Mouse (Mus musculus) ES-E14 (cell line): Measurements from ENCODE around the gene I830077J02Rik. TPM values are rescaled to one million over a fixed set of nuclear protein-coding genes. Genes with fewer than 3 reads are reported as not detected.

Experiments used
- DNase-seq: peaks from one replicate; pipeline ENCODE4 v3.0.0-alpha.2; 2013; ENCODE audit warnings: low read depth, low spot score
- H3K27ac ChIP-seq: 2 replicates; pipeline ENCODE4 v1.5.1; 2012; ENCODE audit warnings: low read depth, mild to moderate bottlenecking, low read length, moderate library complexity, mixed read lengths; ENCODE audit not compliant: poor library complexity, insufficient read depth, severe bottlenecking
- H3K36me3 ChIP-seq: 2 replicates; pipeline ENCODE4 v1.6.1; 2012; ENCODE audit warnings: mild to moderate bottlenecking, low read length, moderate library complexity, mixed read lengths; ENCODE audit not compliant: control insufficient read depth, poor library complexity, insufficient read depth, severe bottlenecking
- H3K4me1 ChIP-seq, 2 experiments: fragments of 150-350 bp in 1 of 2; sonication (generic) in 1 of 2; 2 replicates each; pipeline ENCODE4 v1.6.1; 2012; ENCODE audit warnings: low read length in 2 of 2, mild to moderate bottlenecking in 1 of 2, mixed read lengths in 1 of 2; ENCODE audit not compliant: control insufficient read depth in 2 of 2, insufficient read depth in 2 of 2, poor library complexity in 1 of 2
- H3K4me3 ChIP-seq, 2 experiments: fragments of 150-350 bp in 1 of 2; sonication (generic) in 1 of 2; 2 replicates each; pipeline ENCODE4 v1.5.1; 2012; ENCODE audit warnings: low read length in 2 of 2, low read depth in 1 of 2, mild to moderate bottlenecking in 1 of 2, mixed read lengths in 1 of 2; ENCODE audit not compliant: insufficient read depth in 1 of 2, poor library complexity in 1 of 2, severe bottlenecking in 1 of 2
- H3K9ac ChIP-seq: 2 replicates; pipeline ENCODE4 v1.6.1; 2012; ENCODE audit warnings: low read depth, mild to moderate bottlenecking, low read length, mixed read lengths; ENCODE audit not compliant: poor library complexity, insufficient read depth, severe bottlenecking
- H3K9me3 ChIP-seq: fragments of 150-350 bp; sonication (generic); 2 replicates; pipeline ENCODE4 v1.6.1; 2012; ENCODE audit warnings: low read depth, mild to moderate bottlenecking, low read length; ENCODE audit not compliant: control insufficient read depth, insufficient read depth
- CHD2 ChIP-seq: IDR thresholded peaks from 2 replicates; pipeline ENCODE4 v1.6.1; 2014; ENCODE audit warnings: mild to moderate bottlenecking, low read depth, low read length, inconsistent platforms
- HCFC1 ChIP-seq: IDR thresholded peaks from 2 replicates; pipeline ENCODE4 v1.6.1; 2012; ENCODE audit warnings: low read length, inconsistent platforms, borderline replicate concordance; ENCODE audit not compliant: insufficient read depth
- MAFK ChIP-seq: IDR thresholded peaks from 2 replicates; pipeline ENCODE4 v1.6.1; 2014; ENCODE audit warnings: mild to moderate bottlenecking, low read depth, low read length, inconsistent platforms; ENCODE audit not compliant: insufficient read depth
- ZC3H11A ChIP-seq: IDR thresholded peaks from 2 replicates; pipeline ENCODE4 v1.6.1; 2012; ENCODE audit warnings: low read depth, mild to moderate bottlenecking, inconsistent platforms, low read length, borderline replicate concordance
- ZNF384 ChIP-seq: IDR thresholded peaks from 2 replicates; pipeline ENCODE4 v1.6.1; 2012; ENCODE audit warnings: low read depth, low read length, inconsistent platforms
- in situ Hi-C, 2 experiments: fragments of 600-800 bp; cut with MboI; formaldehyde crosslinking; loops; one replicate each; pipeline ENCODE4 v1.15.1; 2025; ENCODE audit warnings: low sequenced_read_pairs in 2 of 2, inconsistent platforms in 1 of 2; ENCODE audit not compliant: unreplicated experiment in 2 of 2
- total RNA-seq: library from RNA; depleted of rRNA; stranded (reverse); fragments of 300-350 nt; gene quantifications from 2 replicates; pipeline ENCODE4 v1.2.3, GENCODE M21; 2012

The I830077J02Rik gene
- total RNA-seq, 1 experiment: 0.54 TPM

DNA sequence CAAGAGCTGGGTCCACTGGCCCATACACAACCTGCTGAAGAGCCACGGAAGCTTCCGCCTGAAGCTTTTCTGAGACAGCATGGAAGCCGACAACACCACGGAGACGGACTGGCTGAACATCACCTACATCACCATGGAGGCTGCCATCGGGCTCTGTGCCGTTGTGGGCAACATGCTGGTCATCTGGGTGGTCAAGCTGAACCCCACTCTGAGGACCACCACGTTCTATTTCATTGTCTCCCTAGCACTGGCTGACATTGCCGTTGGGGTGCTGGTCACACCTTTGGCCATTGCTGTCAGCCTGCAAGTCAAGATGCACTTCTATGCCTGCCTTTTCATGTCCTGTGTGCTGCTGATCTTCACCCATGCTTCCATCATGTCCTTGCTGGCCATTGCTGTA, 27.7 kb downstream of the I830077J02Rik start:
- Histone ChIP-seq H3K4me1 (no peaks in the 10 kb centered on the region), H3K27ac (no peak overlapping the region), H3K9me3 (no peaks in the 10 kb centered on the region), H3K9ac (no peak overlapping the region), H3K4me3 (no peak overlapping the region), H3K36me3 (no peaks in the 10 kb centered on the region)
- in situ Hi-C loops: loop anchor here in 1 of 2 experiments (5.0 kb wide), 1 partner anchor 232 kb away; no protein-coding TSS in a partner anchor
- TF ChIP-seq HCFC1 (no peak), CHD2 (no peak), ZNF384 (no peak), MAFK (no peak), ZC3H11A (no peak)
- DNase-seq: no peak

GRCm38 (mm10) chr3:105904213-105904612, 28.3 kb downstream of the I830077J02Rik start:
- TF ChIP-seq HCFC1 (no peak), MAFK (no peak), CHD2 (no peak), ZC3H11A (no peak), ZNF384 (no peak)
- in situ Hi-C loops: loop anchor here in 1 of 2 experiments (5.0 kb wide), 1 partner anchor 232 kb away; no protein-coding TSS in a partner anchor
- no peak overlapping the region for H3K9ac ChIP-seq
- no peak overlapping the region for H3K27ac ChIP-seq
- H3K9me3 ChIP-seq: no peaks in the 10 kb centered on the region
- no peaks in the 10 kb centered on the region for H3K36me3 ChIP-seq
- no peak for DNase-seq
- H3K4me1 ChIP-seq: no peaks in the 10 kb centered on the region
- H3K4me3 ChIP-seq: no peak overlapping the region

GRCm38 (mm10) chr3:105901468-105901867, 31.0 kb downstream of the I830077J02Rik start:
- Histone ChIP-seq H3K9me3 (no peaks in the 10 kb centered on the region), H3K27ac (no peak overlapping the region), H3K9ac (no peak overlapping the region), H3K36me3 (no peaks in the 10 kb centered on the region), H3K4me1 (no peaks in the 10 kb centered on the region), H3K4me3 (no peak overlapping the region)
- in situ Hi-C loops: loop anchor here in 1 of 2 experiments (5.0 kb wide), 1 partner anchor 229 kb away; no protein-coding TSS in a partner anchor
- TF ChIP-seq CHD2 (no peak), ZC3H11A (no peak), ZNF384 (no peak), MAFK (no peak), HCFC1 (no peak)
- DNase-seq: no peak

DNA sequence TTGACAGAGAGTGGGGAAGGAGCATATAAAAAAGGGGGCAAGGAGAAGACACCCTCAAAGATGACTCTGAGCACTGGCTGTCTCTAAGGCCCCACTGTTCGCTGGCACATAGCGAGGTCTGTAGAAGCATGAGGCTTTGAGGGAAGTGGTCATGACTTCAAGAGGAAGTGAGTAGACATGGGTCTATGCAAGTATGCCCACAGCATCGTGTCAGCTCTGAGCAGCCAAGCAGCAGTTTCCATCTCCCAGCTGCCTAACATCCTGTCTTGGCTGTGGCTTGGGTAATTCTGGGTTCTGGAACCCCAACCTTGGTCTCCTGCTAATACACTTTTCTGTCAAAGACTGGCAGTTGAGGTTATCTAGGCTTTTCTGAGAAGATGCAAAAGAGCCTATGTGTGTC, 31.7 kb downstream of the I830077J02Rik start:
- no peak for TF ChIP-seq CHD2
- TF ChIP-seq ZNF384: no peak
- no peak for TF ChIP-seq ZC3H11A
- TF ChIP-seq MAFK: no peak
- no peak for TF ChIP-seq HCFC1
- DNase-seq: no peak
- H3K27ac ChIP-seq: no peak overlapping the region
- no peak overlapping the region for H3K4me3 ChIP-seq
- in situ Hi-C loops: loop anchor here in 1 of 2 experiments (5.0 kb wide), 1 partner anchor 228 kb away; no protein-coding TSS in a partner anchor
- no peaks in the 10 kb centered on the region for H3K4me1 ChIP-seq
- no peaks in the 10 kb centered on the region for H3K9me3 ChIP-seq
- H3K36me3 ChIP-seq: no peaks in the 10 kb centered on the region
- H3K9ac ChIP-seq: no peak overlapping the region

DNA sequence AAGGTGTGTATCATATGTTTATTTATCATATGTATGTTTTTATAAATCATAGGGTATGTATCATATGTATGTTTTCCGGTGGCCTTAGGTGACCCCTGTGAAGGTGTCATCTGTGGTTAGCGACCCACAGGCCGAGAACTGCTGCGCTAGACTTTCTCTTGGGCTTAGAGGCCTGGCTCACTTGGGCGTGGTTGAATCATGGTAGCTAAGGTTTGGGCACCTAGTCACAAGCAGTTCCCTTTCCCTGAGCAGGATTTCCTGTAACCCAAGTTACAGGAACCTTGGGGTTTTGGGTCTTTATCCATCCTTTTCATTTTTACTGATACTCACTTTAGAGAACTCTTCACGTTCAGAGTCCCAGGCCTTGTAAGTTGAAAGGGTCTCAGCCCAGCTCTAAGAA, 32.2 kb downstream of the I830077J02Rik start:
- in situ Hi-C loops: loop anchor here in 1 of 2 experiments (5.0 kb wide), 1 partner anchor 228 kb away; no protein-coding TSS in a partner anchor
- Histone ChIP-seq H3K27ac (no peak overlapping the region), H3K4me1 (no peaks in the 10 kb centered on the region), H3K9ac (no peak overlapping the region), H3K4me3 (no peak overlapping the region), H3K9me3 (no peaks in the 10 kb centered on the region), H3K36me3 (no peaks in the 10 kb centered on the region)
- DNase-seq: no peak
- TF ChIP-seq MAFK (no peak), HCFC1 (no peak), CHD2 (no peak), ZNF384 (no peak), ZC3H11A (no peak)
